Mouse (Mus musculus): ENCODE measurements around the gene Edc3.

GRCm38 (mm10) chr9:57661552-57661951 lies 46.8 kb upstream of the Edc3 start:
- TF ChIP-seq GATA1 (IDR thresholded peaks at IDR 0.05; ENCODE audit: low read length) = no peak
- no peak for TF ChIP-seq TAL1 (IDR thresholded peaks at IDR 0.05; ENCODE audit: low read length)
